Mouse (Mus musculus) lung, postnatal 0 days (tissue): ENCODE measurements around the gene Gm20388.

Experiments used
- CTCF ChIP-seq: IDR thresholded peaks from 2 replicates; pipeline ENCODE4 v1.5.1; 2016; ENCODE audit warnings: antibody characterized with exemption, mild to moderate bottlenecking
- EP300 ChIP-seq: IDR thresholded peaks from 2 replicates; pipeline ENCODE4 v1.6.1; 2016; ENCODE audit warnings: antibody characterized with exemption, mild to moderate bottlenecking, control low read depth

- TF ChIP-seq CTCF (no peak), EP300 (no peak)
Observed at GRCm38 (mm10) chr8:123756901-123757300, 3846.3 kb downstream of the Gm20388 start.
